Mouse (Mus musculus) left cerebral cortex, adult 9 months (tissue): ENCODE measurements around the gene Gm4792.

Source experiments
- DNase-seq, 2 experiments: peaks; one replicate each; pipeline ENCODE4 v3.0.0; 2022; ENCODE audit warnings: low spot score in 2 of 2

Gene Gm4792

GRCm38 (mm10) chr10:94304064-94304657 is 5.7 kb upstream of the Gm4792 start:
- DNase-seq, result no peak

- no peak for DNase-seq
Measured at GRCm38 (mm10) chr10:94299301-94299700, 798 bp upstream of the Gm4792 start.

GRCm38 (mm10) chr10:94295923-94296605 is 2.4 kb downstream of the Gm4792 start:
- no peak for DNase-seq

DNA sequence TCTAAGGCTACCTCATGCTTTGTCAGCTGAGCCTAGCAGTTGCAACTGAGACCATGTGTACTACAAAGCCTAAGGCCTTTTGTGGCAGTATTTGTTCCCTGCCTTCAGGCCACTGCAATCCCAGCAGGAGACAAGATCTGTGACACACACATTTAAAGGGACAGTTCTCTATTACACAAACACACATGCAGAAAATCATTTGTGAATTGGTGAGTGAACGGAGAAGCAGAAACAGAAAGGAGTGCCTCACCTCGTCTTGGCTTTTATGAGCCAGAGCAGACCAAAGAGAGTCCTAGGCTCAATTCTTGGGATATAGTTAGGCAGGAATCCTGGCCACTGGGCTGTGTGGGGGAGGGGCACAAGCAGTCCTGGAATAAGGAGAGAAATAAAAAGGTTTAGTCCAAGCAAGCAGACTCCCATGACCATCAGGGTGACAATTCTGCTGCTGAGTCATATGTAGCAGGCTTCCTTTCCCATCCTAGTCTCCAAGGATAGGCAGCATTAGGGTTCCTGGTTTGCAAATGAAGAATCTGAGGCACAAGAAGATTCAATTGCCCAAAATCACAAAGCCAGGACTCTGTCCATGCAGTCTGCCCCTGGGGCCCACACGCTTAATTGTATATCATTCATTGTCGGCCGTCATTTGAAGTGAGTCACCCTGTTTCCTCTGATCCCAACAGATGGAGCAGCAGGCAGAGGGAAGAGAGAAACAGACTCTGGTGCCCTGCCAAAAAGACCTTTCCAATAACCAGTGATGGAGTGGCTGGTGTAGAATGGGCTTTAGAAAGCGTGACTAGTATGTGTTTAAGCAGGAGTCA is 3.4 kb downstream of the Gm4792 start:
- no peak for DNase-seq

DNA sequence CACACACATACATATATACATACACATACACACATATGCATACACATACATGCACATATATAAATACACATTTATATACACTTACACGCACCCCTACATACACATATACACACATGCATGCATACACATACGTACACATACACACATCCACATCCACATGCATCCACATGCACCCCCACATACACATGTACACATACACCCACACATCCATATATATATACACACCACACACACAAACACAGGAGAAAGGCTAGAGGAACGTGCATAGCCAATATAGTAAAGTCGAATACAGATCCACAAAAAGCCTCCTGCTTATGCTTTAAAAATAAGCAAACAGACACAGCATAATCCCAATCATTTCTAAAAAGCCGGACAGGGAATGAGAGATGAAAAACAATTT is 4.1 kb downstream of the Gm4792 start:
- no peak for DNase-seq

GRCm38 (mm10) chr10:94282797-94283196 is 15.7 kb downstream of the Gm4792 start:
- no peak for DNase-seq

DNA sequence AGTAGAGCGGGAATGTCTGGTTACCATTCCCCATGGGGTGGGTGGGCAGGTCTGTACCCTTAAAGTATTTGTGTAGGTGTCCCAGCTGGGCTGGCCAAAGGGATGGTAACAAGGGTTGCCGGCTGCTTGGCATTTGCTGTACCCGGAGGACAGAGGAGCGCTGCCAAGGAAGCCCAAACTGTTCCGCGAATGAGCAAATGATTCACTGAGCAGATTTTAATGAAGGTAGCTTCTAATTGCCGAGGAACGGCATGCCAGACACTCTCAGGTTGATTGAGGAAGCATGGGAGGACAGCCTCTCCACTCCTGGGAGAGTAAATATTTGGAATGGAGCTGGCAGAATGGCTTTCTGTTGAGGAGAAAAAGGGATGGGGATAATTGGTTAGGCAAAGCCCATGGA is 16.3 kb downstream of the Gm4792 start:
- DNase-seq, result no peak

GRCm38 (mm10) chr10:94276511-94276910 is 22.0 kb downstream of the Gm4792 start:
- DNase-seq, result no peak

DNA sequence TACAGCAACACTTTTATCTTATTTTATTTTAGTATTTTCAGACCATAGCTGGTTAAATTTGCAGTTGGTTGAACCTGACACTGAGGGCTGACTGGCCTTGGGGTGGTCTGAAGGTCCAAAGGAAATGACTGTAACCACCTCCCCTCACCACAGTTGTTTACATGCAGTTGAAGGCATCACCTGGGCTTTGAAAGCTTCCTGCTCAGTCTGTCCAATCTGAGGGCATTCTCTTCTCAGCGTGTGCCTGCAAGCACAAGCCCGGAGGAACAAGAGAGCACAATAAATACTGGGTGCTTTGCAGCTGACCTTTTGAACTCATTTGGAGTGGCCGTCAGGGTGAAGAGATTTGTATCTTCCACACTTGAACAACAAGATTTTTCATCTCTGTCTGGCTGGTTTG is 23.2 kb downstream of the Gm4792 start:
- no peak for DNase-seq

DNA sequence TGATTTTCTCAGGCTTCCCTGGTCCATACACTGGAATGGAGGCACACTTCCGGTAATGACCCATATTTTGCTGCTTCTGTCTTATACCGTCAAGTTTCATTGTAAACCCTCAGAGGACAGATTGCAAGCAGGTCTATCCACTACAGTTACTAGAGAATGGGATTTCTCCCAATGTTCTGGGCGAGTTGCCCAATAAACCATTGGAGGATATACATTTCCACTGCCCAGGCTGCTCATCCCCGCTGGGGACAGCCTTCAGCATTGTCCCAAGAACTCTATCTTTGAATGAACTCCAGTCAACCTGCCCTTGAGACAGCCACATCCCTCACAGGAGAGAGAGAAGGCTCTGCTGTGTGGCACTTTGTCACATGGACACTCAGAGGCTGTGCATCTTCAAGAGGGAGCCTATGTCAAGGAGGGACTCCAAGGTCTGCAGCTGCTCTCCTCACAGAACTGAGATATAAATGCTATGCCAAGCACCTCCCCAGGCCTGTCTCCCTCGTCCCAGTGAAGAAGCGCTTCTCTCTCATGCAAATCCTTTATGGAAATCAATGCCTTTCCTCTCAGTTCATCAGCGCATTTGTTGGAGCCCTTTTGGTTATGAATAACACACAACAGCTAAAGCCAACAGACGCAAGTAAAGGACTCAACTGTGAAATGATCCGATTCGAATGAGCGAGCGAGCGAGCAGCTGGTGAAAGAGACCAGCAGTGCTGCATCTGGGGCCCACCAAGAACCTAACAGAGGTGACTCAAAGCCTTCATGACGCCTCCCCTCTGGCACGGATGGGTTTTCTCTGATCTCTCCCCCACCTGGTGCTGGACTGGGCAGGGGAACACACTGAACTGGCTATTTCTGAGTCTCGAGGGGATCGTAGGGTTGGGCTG is 32.6 kb downstream of the Gm4792 start:
- DNase-seq, result no peak

DNA sequence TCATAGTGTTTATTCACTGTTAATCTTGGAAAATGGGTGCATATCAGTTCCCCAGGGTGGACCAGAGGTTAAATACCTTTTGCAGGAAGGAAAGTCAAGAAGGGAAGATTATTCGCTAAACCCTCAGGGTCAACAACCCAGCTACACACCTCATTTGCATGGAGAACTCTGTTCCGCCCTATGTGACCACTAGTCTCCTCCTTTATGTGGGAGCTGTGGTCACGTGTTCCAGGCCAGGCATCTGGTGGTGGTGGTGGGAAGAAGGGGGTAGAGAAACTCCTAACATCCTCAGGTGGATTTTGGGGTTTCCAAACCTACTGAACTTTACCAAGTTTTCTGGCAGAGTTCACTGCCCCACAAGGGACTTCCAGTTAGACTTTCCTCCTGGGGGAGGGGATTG is 35.3 kb downstream of the Gm4792 start:
- DNase-seq, result no peak

GRCm38 (mm10) chr10:94262646-94263045 is 35.9 kb downstream of the Gm4792 start:
- no peak for DNase-seq

DNA sequence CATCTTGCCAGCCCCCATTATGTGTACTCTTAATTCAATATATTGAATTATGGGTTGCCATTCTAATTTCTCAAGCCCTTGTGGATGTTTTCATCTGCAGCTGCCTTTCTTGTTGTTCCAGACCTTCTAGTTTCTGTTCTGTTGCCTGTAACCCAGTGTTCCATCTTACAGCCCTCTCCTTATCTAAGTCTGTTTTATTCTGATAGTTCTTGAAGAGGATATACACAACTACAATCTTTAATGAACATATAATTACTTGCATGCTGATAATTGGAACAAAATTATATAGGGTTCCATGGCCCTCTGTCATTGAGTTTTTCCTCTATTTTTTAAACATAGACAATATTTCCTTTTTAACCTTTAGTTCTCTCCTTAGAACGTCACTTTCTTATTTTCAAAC is 38.0 kb downstream of the Gm4792 start:
- no peak for DNase-seq

DNA sequence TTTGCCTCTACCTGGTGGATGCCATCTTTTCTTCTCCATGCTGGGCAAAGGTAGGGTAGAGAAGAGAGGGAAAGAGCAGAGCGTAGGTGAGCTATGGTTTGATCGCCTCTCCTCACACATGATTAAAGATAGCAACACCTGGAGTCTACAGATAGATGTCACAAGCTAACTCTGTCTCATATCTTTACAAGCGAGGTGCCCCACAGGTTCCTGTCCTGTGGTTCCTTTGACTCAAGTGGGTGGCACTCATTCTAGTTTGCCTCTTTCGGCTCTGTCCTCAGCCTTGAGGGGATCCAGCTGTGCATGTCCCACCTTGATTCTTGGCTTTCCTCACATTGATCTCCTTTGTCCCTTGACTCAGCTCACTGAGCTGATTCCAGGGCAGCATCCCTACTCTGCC is 42.0 kb downstream of the Gm4792 start:
- no peak for DNase-seq

DNA sequence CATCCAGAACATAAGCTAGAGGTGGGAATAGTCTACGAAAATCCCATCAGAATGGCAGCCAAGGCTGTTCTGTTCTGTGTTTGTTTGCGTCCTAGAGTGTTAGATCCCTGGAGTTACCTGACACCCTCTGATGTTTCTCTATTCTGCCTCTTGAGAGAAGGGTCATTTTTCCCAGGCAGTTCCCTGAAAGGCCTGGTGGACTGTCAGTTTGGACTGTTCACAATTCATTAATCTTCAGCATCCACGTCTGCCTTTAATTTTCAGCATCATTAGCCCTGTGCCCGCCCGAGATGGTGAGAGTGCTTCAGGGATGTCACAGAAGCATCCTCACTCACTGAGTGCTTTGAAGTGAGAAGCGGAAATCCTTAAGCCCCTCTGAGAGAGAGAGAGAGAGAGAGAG is 42.8 kb downstream of the Gm4792 start:
- DNase-seq, result no peak

GRCm38 (mm10) chr10:94254766-94255165 is 43.7 kb downstream of the Gm4792 start:
- no peak for DNase-seq

DNA sequence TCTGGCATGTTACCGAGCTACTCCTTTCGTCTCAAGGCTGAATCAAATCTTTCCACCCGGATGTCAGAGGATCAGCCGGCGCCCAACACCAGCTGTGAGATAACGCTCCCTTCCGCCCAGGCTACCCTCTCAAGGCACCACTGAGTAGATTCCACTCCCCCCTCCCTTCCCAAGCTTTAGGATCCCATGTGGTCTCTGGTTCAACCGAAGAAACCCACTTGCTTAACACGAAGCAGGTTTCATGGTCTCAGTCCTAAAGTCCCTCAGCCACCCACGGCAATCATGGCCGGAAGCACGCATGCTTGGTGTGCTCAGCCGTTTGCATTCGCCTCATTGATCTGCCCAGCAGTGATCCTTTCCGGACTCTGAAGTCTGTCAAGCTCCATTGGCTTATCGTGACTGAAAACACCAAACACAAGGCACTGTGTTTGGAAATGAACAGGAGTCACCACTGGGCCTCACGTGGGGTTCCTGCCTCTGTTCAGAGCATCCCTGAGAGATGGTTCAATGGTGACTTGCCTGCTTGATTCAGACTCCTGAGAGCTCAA is 45.2 kb downstream of the Gm4792 start:
- no peak for DNase-seq

- peak in 1 of 2 experiments; percentile 25 for DNase-seq
Measured at GRCm38 (mm10) chr10:94249575-94250456, 48.7 kb downstream of the Gm4792 start.

- no peak for DNase-seq
Measured at GRCm38 (mm10) chr10:94247748-94248349, 50.7 kb downstream of the Gm4792 start.
